Mouse (Mus musculus) retina, embryonic 14.5 days (tissue): Measurements from ENCODE around the gene Irf1.

ENCODE experiments used
- DNase-seq: peaks from one replicate; pipeline ENCODE4 v3.0.0-alpha.2; 2015; ENCODE audit warnings: low spot score

The Irf1 gene

DNA sequence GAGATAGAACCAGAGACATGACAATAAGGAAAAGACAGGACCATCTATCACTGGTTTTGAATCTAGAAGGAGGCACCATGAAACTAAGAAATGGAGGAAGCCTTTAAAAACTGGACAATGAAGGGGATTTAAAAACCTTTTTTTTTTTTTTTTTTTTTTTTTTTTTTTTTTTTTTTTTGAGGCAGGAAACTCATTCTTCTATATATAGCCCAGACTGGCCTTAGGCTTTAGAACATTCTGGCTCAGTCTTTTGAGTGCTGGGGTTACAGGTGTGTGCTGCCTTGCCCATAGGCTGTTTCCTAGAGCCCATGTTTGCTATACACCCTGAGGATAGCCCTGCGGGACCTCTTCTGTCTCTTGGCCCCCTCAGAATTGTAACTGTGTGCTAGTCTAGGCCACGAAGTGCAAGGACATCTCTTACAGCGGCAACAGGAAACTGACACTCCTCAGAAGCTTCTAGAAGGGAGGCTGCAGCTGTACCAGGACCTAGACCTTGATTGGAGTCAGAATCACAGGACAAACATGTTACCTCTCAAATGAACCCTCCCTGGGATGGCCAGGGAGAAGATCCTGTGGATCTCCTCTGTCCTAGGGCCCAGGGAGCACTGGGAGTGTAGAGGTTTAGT lies 15.6 kb downstream of the Irf1 start:
- no peak for DNase-seq

DNA sequence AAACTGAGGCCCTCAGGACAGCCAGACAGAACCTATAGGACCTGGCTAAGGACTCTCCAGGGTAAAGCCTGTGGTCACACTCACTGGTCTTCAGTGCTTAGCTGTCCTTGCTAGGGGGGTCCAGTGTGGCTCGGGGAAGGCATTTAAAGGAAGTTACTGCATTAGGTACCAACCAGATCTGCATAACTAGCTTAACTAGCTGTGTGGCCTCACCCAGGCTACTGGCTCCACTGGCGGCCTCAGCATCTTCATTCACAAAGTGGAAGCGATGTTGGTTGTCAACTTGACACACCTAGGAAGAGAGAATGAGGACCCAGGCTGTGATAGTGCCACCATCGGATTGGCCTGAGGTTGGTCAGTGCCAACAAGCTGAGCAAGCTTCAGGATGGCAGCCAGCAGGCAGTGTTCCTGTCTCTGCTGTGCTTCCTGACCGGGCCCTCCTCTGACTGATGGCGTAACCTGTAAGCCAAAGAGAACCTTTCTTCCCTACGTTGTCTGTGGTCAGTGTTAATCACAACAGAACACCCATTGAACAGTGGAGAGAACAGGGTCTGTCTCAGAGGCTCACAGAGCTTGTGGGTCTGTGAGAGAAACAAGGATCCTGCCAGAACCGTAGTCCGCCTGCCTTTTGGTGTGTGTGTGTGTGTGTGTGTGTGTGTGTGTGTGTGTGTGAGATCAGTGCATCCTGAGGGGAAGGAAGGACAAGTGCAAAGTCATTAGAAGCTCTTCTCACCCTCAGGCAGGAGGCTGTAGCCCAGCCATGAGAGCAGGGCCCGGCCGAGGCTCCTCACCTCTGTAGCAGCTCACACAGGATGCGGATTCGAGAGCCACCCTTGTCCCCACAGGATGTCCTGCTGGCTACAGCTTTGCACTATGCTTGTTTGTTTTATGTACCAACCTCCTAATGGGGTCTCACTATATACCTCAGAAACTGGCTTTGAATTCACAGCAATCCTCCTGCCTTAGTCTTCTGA lies 16.5 kb downstream of the Irf1 start:
- DNase-seq, result no peak

DNA sequence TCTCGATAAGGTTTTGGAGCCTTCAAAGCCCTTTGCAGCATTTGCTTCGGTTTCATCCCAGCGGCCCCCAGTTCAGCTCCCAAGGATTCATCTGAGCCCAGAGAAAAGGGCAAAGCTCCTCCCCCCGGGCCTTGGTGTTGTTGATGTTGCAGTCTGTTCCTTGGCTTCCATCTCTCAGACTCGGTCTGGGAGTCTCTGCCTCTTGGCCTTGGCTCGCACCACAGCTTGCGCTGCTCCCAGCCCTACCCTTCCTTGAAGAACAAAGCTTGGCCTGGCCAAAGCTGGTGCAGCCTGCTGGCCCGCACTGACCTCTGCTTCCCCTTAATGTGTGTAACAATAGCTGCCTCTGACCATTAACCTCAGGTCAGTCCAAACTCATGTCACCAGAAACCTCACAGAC lies 18.4 kb downstream of the Irf1 start:
- DNase-seq, result no peak

DNA sequence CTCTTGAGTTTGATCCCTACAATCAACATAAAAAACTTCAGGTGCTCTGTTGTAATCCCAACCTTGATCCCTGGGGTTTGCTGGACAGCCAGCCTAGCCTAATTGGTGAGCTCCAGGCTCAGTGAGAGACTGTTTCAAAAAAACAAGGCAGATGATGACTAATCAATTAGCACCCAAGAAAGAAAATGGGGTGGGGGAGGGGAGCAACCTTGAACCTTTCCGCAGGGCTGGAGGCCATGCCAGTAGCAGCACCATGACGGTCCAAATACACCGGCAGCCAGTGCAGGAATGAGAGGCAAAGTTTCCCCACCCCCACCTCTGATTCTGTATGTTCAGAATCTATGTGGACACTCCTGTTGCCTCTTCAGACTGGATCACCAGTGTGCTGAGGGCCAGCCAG lies 19.5 kb downstream of the Irf1 start:
- DNase-seq, result no peak

DNA sequence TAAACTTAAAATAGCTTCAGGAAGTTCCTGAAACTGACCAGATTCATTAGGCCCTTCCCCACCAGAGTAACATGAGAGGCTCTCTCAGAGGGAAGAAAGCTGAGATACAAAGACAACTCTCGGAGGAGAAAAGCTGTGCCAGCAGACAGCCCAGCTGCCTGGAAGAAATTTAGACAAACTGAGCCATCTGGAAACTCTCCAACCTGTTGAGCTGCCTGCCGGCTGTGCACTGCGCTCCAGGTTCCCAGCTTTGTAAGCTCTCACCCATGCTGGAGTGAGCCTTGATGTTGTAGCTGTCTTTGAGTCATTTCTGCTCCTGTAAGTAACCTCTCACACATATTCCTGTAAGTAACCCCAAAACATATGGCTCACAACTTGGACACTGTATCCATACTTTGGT lies 23.2 kb downstream of the Irf1 start:
- no peak for DNase-seq

DNA sequence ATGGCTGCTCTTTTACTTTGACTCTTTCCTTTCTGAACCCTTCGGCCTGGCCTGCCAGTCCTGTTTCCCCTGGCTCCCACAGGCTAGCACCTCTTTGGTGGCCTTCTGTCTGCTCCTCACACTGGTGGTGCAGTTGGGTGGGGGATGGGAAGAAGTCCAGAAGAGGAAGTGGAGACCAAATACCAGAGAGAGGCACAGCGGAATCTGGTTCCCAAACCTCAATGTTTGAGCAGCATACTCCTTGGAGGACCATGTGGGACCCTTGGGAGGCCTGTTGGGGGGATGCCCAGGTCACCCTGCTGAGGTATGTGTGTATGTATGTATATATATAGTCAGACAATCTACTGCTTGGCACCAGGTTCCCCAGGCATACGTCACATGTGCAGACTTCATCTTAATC lies 24.2 kb downstream of the Irf1 start:
- DNase-seq, result no peak

DNA sequence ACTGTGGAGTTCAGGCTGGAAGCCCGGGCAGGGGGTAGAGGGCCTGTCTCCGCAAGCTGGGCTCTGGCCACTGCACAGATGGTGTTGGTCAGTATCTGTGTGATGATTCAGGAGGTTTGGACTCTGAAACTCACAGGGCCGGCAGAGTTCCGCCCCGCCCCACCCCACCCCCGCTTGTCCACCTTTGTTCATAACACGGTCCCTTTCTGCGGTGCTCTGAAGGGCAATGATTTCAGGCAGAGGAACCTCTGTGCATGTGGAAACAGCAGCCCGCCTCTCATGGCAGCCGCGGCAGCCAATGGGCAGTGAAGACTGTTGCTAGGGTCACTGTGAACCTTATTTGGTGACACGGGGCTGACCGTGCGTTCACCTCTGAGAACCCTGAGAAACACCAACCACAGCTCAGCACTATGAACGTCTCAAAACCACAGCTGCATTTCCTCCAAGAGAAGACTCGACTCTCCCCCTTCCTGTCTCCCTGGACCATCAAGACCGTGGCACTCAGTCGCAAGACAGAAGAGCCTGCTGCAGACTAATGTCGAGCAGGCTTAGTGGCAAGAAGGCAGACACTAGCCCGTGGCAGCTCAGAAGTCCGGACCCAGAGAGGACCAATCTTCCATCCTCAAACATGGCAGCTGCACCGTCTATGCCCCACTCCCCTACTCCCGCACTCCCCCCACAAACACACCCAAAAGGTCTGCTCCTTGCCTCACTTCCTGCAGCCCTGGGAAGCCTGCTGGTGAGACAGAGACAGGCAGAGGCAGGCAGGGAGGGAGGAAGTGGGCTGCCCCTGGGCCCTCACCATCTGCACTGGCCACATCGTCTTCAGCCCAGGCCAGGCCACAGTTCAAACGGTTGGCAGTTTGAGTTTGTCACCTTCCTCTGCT lies 25.1 kb downstream of the Irf1 start:
- no peak for DNase-seq

DNA sequence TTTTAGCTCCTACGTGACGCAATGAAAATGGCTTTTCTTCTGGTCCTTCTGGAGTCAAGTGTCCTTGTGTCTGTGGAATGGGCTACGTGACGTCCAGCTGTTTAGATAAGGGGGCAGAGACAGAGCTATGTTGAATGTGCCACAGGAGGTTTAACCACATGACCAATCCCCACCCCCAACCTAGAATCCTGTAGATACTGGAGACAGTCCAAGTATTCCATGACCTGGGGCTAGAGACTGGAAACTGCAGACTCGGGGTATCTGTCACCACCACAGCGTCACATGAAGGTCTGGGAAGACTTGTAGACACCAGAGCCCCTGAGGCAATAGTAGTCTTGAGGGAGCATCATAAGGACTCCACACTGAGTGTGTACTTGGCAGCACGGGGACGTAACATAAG lies 26.0 kb downstream of the Irf1 start:
- DNase-seq, result no peak

DNA sequence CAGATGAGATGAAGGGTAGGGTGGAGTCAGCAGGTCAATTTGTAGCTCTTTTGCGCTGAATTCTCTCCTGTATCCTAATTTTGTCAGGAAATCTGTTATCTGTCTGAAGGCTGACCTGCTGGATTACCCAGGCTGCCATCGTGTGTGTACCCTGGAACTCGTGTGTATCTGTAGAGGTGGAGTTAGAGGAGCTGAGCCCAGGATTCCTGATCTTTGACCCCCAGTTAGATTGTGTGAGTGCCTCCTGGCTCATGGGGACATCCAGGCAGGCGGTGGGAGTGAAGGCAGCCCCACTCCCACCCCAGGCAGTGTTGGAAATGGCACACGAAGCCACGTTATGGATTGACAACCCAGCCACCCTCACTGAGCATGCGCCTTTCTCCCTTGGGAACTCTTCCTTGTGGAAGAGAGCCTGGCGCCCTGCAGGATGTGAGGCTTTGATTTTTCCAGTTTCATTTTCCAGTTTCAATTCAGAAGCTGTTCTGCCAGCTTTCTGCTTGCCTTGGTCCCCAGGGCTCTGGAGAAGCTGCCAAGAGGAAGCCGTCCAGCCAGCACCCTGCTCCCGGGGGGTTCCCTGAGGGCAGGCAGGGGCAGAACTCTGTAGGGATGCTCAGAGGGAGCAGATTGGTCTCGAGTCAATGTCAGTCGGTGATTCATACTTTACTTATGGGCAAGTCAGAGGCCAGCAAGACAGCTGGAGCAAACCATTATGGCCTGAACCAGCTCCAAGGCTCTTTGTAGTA lies 26.8 kb downstream of the Irf1 start:
- no peak for DNase-seq

DNA sequence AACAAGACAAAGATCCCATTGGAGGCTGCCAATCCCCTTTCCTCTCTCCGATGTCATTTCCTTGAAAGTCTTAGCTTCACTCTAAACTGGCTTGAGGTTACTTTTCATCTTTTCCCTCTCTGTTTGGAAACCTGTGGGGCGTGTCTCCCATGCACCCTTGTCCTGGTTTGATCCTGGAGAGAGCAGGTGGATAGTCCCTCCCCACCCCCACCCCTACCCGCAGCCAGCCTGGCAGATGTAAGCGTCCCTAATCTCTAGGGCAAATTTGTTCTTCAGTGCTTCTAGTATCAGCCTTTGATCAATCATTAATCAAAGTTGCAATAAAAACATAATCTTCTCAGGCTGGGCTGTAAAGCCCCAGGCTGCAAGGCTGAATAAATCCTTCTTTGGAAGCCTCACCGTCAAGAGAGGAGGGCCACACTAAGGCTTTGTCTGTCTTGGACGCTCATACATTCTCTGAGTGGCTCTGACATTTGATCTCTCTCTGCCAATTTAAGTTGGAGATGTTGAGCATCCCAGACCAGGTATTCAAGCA lies 27.6 kb downstream of the Irf1 start:
- no peak for DNase-seq

DNA sequence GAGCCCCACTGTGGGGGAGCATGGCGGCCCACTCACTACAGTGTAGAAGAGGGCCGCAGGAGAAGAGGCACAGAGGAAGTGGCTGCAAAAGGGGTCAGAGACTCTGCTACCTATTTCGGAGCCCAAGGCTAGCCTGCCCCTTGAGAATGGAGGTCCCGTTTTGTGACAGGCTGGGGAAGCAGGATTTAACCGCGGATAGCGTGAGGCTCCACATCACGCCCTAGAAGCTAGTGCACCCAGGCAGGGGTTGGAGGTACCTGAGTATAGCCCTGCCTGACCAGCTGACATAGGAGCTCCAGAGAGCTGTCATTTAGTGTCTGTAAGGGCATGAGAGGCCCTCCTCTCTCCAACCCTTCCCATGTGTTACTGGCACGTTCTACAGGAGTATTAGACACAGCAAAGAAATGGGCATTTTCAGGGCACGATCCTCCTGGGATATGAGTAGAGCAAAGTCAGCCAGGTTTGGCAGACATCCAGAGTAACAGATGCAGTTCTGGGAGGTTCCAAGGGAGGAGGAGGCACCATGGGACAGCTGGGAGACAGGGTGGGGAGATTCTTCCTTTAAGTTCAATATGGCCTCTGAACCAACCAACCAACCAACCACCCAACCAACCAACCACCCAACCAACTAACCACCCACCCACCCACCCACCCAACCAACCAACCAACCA lies 28.4 kb downstream of the Irf1 start:
- DNase-seq, result no peak

DNA sequence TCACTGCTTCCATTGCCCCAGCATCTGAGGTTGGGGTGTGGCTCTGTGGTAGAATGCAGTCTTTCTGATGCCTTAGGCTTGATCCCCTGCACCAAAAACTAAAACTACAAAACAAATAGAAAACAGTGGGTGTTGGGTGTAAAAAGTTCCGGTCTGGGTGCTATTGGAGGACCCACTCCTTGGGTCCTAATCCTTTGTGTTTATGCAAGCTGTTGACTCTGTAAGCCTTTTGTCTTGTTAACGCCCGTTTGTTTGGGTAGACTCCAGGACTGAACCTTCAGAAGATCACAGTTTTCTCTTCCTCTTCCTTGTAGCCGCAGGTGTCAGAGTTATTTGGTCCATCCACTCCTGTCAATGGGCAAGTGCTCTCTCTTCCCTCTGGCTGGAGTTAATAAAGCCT lies 30.2 kb downstream of the Irf1 start:
- no peak for DNase-seq

DNA sequence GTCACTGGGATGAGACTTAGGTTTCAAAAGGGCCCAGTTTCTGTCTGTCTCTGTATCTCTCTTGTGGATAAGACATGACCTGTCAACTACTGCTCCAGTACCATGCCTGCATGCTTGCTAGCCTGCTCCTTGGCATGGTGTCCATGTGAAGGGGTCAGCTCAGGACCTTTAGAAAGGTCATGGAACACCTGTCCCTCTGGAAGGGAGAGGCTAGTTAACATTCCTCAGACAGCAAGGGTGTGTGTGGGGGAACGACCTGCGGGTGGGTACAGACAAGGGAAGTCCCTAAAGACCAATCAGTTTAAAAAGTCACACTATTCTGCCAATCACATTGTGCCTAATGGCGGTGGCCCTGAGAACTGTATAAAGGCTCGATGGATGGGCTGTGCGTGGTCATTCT lies 31.2 kb downstream of the Irf1 start:
- DNase-seq, result no peak

DNA sequence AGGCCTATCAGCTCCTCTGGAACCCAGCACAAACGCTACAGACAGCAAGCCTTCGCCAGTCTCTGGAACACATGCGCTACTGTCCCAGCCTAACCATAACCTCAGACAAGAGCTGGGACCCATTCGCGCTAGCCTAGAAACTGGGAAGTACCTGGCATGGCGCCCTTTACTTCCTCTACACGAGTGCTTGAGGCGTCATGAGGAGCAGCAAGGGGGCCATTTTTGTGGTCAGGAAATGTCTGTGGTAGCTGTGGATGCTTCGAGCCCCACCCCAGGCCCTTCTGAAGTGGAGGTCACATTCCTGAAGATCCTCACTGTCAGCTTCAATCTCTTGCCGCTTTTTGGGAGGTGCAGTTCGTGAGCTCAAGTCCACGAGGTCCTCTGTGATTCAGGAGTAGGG lies 33.3 kb downstream of the Irf1 start:
- no peak for DNase-seq

DNA sequence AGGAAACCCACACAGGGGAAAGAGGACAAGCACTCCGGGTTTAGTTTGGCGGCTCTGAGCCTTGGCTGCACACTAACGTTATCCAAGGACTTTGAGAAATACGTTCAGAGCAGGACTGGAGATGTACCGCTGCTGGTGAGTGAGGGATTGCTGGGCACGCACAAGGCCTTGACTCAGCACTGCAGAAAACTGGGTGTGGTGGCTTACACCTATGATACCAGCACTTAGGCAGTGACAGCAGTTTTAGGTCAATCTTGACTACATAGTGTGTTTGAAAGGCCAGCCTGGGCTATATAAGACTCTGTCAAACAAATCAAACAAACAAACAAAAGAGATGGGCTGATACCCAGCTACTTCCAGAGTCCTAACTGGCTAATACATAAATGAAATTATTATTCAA lies 33.7 kb downstream of the Irf1 start:
- no peak for DNase-seq

DNA sequence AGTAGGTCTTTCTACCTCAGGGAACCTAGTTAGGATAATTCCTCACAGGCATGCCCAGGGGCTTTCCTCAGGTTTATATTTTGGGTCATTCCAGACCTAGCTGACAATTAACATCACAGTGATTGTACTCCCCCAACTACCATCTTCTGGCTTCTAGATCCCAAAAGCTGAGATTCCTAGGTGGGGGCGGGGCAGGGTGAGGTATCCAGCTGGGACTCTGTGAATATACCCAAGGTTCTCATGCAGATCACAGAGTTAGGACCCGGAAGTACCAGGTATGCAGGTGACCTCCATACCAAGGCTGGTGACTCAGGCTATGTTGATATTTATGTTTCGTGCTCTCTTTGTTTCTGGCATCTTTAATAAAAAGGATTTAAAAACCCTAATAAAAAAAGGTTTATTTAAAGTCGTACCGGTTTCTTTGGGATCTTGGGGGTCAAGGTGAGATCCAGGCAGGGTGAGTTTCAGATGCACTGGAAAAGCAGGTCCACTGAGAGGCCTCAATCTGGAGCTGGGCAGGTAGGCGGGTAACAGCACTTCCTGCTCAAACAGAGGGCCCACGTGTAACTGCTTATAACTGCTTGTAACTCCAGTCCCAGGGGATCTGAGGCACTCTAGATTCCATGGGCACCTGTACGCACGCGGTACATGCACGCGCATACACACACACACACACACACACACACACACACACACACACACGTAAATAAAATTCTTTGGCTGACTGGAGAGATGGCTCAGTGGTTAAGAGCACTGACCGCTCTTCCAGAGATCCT lies 34.9 kb downstream of the Irf1 start:
- DNase-seq, result no peak

DNA sequence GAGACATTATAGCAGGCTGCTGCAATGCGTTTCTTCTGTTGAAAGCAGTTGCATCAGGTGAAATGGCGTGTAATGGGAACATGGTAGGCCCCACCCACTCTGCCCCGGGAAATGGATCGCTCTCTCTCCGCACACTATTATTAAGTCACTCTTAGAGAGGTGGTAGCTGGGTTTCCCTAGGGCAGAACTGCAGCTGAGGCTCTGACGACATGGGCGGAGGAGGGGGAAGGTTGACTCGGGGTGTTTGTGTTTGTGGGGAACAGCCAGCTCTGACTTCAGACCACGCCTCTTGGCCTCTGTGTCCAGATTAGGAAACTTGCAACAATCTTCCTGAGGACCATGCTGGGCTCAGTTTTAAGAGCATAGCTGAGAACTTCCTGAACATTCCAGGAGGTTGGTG lies 36.0 kb downstream of the Irf1 start:
- no peak for DNase-seq

DNA sequence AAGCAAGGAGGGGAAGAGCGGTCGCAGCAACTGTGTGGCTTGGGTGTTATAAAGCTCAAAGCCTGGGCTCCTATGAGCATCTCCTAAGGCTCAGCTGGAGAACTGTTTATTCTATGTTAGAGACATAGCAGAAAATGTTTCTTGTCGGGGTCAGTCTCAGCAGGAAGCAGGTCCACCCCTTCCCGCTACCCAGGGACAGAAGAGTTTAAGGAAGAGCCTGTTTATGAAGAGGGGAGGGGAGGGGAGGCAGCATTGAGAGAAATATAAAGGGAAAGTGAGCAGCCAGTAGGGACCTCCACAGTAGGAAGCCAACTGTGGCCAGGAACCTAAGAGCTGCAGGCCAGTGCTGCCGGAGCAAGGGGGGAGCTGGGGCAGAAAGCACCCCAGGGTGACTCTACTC lies 39.5 kb downstream of the Irf1 start:
- DNase-seq, result no peak

DNA sequence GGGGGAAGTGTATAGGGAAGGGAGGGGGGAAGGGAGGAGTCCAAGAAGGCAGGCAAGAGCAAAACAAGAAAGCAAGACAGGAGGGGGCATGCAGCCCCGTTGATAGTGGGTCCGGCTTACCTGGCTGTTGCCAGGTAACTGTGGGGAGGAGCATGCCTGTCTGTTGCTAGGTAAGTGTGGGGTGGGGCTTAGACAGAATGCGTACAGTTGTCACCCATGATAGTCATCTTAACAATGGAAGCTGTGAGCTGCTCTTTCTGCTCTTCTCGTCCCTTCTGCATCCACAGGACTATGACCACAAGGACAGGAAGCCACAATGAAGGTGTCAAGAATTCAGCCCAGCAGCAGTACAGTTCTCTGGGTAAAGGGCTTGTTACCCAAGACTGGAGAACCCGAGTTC lies 40.3 kb downstream of the Irf1 start:
- DNase-seq, result no peak

DNA sequence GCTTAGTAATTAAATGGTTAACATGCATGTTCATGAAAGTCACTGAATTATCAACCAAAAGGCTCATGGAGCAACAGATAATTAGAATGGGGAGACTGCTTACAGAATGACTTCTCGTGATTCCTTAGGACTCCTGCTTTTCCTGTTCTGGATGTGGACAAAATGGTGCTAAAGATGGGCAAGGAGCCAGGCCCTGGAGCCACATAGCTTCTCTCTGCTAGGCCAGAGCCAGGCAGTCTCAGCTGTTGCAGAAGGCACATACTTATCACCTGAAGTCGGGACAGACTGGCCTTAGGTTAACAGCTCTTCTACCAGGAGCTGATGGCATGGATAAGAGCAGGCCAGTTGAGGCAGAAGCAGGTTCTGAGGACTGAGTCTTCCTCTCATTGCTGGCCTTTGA lies 40.9 kb downstream of the Irf1 start:
- DNase-seq, result no peak
